Mouse (Mus musculus): ENCODE results near the gene Il5.
"Not testable (repeated sequence)": the region's sequence is repeated elsewhere in the genome, so short reads cannot be mapped to it uniquely, and the experiment has no call there.

Gene Il5

DNA sequence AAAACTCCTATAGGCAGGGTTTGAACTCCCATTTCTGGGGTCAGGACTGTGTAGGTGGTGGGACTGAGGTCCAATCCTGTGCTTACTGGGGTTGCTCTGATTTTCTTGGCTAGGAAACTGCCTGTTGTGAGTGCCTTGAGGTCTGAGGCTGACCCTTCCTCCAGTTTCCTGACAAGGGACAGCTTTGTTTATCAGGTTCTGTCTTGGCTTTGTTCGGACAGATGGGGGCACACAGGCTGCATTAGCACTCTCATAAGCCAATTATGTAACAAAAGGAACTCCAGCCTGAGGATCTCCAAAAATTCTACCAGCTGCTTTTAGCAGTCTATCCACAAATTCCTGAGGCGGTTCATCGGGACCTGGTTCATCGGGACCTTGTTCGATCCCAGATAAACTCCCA is 21.8 kb downstream of the Il5 start:
- DNase-seq (ENCODE audit: low read depth, low spot score), result no peak

GRCm38 (mm10) chr11:53745260-53745659 is 24.7 kb downstream of the Il5 start:
- no peak for DNase-seq (ENCODE audit: low read depth, low spot score)

- no peak for DNase-seq (ENCODE audit: low read depth, low spot score)
These were observed 27.4 kb downstream of the Il5 start for GRCm38 (mm10) chr11:53747985-53748384.

DNA sequence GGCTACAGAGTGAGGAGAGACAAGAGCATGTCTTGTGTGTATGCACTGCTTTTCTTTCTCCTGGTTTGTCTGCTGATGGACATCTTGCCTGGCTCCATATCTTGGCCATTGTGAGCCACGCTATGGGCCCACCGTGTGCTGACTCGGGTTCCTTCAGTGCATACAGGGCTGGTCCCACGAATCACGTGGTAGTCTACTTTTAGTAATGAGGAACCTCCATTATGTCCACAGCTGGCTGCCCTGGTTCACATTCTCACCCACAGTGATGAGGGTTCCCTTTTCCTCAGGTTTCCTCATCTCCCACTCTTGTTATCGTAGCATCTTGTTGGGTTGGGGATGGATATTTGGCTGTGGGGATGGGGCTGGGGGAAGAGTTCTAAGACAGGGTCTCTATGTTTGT is 28.0 kb downstream of the Il5 start:
- no peak for DNase-seq (ENCODE audit: low read depth, low spot score)

GRCm38 (mm10) chr11:53749306-53749705 is 28.7 kb downstream of the Il5 start:
- DNase-seq (ENCODE audit: low read depth, low spot score), result no peak

DNA sequence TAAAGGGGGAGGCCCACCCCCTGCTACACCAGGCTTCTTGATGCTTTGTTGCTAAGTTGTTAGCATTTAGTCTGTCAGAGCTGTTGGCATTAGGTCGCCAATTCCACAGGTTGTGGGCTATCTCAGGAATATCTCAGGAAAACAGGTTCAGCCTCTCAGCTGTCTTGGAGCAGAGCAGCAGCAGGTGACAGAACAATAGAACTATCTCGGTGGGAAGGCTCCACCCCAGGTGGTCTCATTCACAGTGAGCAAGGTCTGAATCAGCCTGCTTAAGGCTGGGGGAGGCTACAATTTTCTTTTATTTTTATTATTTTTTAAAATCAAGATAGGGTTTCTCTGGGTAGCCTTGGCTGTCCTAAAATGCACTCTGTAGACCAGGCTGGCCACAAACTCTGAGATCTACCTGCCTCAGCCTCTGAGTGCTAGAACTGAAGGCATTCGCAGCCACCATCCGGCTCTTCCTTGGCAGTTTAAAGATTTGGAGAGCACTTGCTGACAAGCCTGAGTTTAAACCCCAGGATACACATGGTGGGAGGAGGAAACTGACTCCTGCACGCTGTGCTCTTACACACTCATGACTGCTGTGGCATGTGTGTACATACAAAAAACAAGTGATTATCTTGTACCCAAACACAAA is 29.2 kb downstream of the Il5 start:
- DNase-seq (ENCODE audit: low read depth, low spot score), result no peak

- DNase-seq (ENCODE audit: low read depth, low spot score), result no peak
These were observed 34.5 kb downstream of the Il5 start for GRCm38 (mm10) chr11:53755011-53755595.

GRCm38 (mm10) chr11:53757612-53758011 is 37.0 kb downstream of the Il5 start:
- DNase-seq (ENCODE audit: low read depth, low spot score), result no peak

- DNase-seq (ENCODE audit: low read depth, low spot score), result not testable (repeated sequence)
These were observed 37.4 kb downstream of the Il5 start for GRCm38 (mm10) chr11:53758033-53758432.

DNA sequence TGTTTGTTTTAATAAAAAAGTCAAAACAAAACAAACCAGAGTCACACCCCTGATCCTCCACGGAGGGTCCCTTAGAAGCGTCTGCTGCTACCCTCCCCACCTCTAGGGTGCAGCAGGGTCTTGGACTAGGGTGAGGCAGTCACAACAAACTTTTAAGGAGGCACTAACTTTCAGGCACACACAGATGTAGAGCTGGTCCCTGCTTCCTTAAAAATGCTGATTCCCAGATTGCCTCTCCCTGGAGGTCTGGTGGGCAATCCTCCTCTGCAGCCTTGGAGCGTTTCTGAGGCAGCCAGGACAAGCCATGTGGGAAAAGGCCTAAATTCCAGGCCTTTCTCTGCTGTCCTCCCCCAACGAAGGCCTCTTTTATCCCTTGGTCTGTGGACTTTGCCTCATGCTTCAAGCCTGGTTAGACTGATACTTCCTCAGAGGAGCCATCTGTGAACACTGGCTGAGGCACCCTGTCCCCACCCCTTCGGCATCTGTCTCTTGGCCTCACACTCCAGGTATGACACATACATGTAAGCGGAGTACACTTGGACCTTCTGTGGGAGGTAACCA is 38.3 kb downstream of the Il5 start:
- DNase-seq (ENCODE audit: low read depth, low spot score), result no peak

GRCm38 (mm10) chr11:53759545-53760406 is 39.2 kb downstream of the Il5 start:
- DNase-seq (ENCODE audit: low read depth, low spot score), result no peak

DNA sequence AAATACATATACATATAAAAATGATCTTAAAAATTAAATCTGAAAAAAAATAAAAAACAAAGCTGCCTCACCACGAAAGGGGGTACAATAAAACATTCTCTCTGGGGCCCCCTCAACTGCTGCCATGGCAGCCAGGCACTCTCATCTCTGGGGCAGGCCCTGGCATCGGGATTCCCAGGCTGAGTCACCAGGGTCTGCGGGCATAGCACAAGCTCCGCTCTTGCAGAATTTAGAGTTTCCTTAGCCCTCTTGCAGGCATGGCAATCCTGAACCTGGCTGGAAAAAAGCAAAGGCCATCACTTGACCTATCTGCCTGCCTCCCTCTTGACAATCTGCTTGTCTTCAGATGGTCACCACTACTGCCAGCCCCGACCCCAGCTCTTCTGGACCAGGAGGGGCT is 40.7 kb downstream of the Il5 start:
- DNase-seq (ENCODE audit: low read depth, low spot score), result no peak

DNA sequence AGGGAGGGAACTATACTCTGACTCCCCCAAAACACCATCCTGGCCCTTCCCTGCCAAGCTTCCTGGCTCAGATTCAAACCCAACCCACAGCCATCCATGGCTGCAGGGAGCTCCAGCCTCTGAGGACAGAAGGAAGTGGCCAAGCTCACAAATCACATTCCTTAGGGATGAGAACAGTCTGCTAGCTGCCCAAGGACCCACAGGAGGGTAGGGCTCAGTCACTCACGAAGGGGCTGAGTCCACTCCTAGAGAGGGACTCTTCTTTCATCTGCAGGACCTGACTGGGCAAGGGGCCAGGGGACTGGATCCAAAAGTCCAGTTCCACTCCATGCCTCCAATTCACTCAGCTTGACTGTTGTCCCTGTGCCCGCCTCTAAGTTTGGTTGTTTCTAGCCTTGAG is 41.2 kb downstream of the Il5 start:
- no peak for DNase-seq (ENCODE audit: low read depth, low spot score)

- DNase-seq (ENCODE audit: low read depth, low spot score), result no peak
These were observed 41.8 kb downstream of the Il5 start for GRCm38 (mm10) chr11:53762426-53762825.

DNA sequence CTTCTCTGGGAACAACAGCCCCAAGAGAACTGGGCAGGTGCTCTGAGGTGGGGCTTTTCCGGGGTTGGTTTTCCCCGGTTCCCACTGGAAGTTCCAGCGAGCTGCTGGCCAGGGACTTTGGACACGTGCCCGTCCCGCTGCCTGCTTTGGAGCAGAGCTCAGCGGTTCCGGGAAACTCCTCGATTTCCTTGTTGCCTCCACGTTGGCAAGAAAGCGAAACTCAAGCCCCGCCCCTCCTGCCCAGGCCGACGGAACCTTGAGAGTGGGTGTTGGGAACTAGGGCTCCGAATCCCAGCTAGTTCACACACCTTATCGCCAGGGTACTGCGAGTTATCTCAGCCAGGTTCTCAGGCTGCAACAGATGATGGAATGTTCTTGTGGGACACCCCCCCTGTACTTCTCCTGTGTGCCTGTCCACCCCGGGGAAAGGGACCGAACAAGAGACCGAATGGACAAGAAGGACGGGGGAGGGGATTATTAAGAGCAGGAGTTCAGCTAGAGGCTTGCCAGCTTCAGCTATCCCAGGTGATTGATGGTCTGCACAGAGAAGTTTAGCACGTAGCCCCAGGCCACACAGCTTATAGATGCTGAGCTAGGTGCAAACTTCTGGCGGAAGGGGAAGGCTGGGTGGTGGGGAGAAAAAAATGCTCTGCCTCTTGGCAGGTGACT is 42.4 kb downstream of the Il5 start:
- no peak for DNase-seq (ENCODE audit: low read depth, low spot score)

GRCm38 (mm10) chr11:53763496-53764140 is 43.0 kb downstream of the Il5 start:
- DNase-seq (ENCODE audit: low read depth, low spot score), result peak; percentile 61

GRCm38 (mm10) chr11:53764581-53764980 is 44.0 kb downstream of the Il5 start:
- no peak for DNase-seq (ENCODE audit: low read depth, low spot score)

GRCm38 (mm10) chr11:53768422-53769184 is 48.0 kb downstream of the Il5 start:
- no peak for DNase-seq (ENCODE audit: low read depth, low spot score)

DNA sequence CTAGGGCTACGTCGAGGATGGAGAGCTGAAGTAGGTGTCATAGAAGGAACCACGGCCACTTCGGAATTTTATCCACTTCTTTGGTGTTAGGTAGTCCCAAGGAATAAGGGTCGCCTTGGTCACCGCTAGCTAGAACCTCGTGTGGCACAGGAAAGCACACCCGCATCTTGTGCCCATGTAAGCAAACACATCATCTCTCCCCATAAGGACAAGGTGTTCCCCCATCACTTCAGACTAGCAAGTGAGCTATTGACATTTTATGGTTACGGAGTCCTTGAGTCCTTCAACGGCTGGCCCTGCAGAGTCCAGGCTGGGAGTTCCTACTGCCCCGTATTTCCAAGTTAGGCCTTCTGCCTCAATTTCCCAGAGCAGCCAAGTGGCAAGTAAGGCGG is 48.6 kb downstream of the Il5 start:
- DNase-seq (ENCODE audit: low read depth, low spot score), result no peak

DNA sequence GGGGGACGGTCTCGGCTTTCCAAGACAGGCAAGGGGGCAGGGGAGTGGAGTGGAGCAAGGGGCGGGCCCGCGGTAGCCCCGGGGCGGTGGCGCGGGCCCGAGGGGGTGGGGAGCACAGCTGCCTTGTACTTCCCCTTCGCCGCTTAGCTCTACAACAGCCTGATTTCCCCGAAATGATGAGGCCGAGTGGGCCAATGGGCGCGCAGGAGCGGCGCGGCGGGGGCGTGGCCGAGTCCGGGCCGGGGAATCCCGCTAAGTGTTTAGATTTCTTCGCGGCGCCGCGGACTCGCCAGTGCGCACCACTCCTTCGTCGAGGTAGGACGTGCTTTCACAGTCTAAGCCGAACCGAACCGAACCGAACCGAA is 49.1 kb downstream of the Il5 start, which contains the start of gene Irf1:
Irf1 (plus strand) TSS at position 255 of the 365 bp plus-strand sequence.
- DNase-seq (ENCODE audit: low read depth, low spot score), result peak; percentile 82
